Mouse (Mus musculus): ENCODE results near the gene Arrdc2.
"Not testable (repeated sequence)": the region's sequence is repeated elsewhere in the genome, so short reads cannot be mapped to it uniquely, and the experiment has no call there.

The Arrdc2 gene

GRCm38 (mm10) chr8:70838654-70839407 is 689 bp downstream of the Arrdc2 start:
- DNase-seq = no peak

DNA sequence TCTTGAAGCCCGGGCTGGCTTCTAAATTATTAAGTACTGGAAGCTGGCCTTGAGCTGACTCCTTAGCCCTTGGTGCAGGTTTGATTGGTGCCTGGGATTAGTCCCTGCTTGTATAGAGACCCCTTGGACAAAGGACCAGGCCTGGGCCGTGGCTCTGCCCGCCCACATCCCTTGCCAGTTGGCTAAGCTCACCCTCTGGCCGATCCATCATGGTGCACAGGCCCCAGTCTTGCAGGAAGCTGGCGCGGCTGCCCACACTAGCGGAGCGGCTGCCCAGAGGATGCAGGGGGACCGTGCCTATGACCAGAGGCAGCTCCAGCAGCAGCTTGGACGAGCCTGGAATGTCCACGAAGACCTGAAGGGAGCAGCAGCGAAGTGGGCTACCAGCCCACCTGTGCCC is 2.9 kb downstream of the Arrdc2 start:
- no peak for DNase-seq

GRCm38 (mm10) chr8:70834071-70834470 is 5.4 kb downstream of the Arrdc2 start:
- DNase-seq = no peak

DNA sequence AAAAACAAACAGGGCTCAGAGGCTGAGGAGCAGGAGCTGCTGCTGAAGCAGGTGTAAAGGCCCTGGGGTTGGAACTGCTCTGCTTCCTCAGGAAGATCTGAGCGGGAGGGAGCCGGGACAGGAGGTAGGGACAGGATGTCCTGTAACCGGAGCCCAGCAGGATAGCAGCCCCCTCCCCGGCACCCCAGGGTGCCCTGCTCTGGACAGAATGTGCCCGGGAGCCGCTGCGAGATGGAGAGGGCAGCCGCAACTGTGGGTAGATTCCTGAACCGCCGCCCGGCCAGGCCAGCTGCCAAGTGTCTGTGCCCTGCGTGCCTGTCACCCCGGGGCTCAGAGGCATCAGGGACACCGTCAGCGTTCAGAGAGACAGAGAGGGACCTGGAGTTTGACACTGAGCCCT is 6.0 kb downstream of the Arrdc2 start:
- DNase-seq = peak in 1 of 2 experiments; percentile 41

GRCm38 (mm10) chr8:70833018-70833482 is 6.5 kb downstream of the Arrdc2 start:
- peak; percentile 62 to 71 for DNase-seq

DNA sequence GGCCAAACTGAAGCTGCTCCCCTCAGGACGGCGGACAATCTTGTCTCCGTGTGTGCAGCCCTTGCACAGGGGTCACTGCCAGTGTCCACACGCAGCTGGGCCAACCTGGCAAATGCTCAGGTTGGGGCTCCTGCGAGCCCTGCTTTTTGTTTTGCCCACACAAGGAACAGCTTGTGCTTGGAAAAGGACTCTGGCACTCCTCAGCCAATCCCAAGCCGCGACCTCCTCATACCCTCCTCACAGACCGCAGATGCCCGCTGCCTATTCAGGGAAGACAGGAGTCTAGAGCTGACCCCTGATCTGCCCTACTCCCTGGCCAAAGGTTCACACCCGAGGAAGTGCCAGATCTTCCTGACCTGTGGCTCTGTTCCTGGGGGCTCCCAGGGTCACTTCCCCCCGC is 7.1 kb downstream of the Arrdc2 start:
- DNase-seq = no peak

DNA sequence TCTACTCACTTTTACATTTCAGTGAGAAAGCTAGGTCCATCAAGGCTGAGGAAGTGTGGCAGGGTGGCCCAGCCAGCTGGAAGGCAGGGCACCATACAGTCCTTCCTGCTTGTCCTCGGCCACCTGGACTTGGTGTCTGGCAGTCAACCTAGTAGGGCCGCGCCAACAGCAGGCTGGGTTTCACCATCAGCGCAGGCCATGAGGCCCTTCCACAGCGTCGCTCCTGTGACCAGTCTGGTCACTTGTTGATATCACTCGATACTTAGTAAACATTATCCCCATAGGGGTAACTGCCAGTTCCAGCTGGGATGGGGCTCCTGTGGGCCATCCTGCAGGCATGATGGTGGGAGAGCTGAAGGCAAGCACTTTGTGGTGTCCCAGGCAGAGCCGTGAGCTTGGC is 8.0 kb downstream of the Arrdc2 start:
- DNase-seq = no peak

DNA sequence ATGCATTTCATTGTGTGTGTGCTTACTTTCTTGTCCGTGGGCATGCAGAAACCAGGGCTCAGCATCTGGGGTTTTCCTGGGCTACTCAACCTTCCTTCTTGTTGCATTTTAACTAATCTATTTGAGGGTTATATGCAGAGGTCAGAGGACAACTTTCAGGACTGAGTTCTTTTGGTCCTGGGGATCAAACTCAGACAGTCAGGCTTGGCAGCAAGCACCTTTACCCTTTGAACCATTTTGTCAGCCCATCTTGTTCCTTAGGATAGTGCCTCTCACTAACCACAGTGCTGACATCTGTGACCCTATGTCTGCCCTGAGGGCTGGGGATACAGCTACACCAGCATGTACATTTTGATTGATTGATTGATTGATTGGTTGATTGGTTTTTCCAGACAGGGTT is 11.7 kb downstream of the Arrdc2 start:
- DNase-seq = no peak

DNA sequence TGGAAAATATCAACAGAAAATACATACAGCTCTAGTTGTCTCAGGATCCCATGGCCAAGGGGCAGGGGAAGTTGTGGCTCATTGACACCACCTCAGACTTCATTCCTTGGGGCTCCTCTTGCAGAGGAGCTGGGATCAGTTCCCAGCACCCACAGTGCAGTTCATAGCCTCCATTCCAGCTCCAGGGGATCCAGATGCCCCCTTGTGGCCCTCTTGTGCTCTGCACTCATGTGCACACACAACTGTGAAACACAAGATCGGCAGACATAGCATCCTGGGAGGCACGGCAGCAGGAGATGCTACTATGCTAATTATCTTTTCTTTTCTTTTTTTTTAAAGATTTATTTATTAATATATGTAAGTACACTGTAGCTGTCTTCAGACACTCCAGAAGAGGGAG is 12.5 kb downstream of the Arrdc2 start:
- DNase-seq = no peak

DNA sequence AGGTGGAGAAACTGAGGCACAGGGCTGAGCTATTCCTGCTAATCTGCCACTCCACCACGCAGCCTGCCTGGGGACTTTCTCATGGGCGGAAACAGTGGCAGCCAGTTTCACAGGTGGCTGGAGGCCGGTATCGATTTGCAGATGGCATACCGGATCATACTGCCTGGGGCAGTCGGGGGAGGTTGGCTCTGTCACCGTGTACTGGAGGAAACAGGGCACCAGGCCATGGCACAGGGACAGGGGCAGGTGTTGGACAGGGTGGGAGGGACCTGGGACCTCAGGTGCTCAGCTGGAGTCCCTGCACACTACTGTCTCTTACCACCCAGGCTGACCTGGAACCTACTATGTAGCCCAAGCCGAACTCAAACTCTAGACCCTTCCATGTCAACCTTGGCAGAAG is 13.7 kb downstream of the Arrdc2 start:
- no peak for DNase-seq

GRCm38 (mm10) chr8:70823802-70824201 is 15.7 kb downstream of the Arrdc2 start:
- no peak for DNase-seq

DNA sequence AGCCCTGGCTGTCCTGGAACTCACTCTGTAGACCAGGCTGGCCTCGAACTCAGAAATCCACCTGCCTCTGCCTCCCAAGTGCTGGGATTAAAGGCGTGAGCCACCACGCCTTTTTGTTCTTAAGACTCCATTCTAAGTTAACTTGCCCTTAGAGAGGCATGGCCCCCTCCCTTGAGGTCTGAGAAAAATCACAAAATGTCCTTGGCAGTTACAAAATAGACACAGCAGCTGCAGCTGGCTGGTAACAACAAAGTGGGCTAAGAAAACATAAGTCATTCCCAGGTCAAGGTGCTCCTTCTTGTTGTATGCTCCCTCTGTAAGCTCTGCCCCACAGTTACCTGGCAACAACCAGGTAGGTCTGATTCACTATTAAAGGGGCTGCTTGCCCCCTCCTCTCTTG is 16.9 kb downstream of the Arrdc2 start:
- DNase-seq = not testable (repeated sequence)

DNA sequence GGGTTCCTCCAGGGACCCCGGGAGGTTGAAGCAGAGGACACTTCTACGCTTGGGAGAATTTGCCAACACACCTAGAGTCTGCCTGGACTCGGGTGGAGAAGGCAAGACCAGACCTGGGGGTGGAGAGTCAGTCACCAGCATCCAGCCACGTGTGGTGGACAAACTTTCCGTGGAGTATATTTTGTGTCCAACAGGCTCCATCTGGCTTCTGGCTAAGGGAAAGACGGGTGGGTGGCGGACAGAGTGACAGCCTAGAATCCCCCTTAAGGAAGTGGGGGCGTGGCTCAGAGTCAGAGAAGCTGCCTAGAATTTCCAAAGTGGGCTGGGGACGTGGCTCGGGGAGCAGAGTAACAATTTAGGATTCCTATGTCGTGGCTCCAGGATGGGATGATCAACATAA is 17.5 kb downstream of the Arrdc2 start:
- DNase-seq = peak; percentile 29 to 43

GRCm38 (mm10) chr8:70821399-70821962 is 18.0 kb downstream of the Arrdc2 start:
- peak; percentile 82 to 87 for DNase-seq

GRCm38 (mm10) chr8:70820101-70820935 is 19.2 kb downstream of the Arrdc2 start:
- peak; percentile 86 to 92 for DNase-seq

- DNase-seq = peak; percentile 73 to 79
Measured at GRCm38 (mm10) chr8:70816679-70817078, 22.8 kb downstream of the Arrdc2 start.

- no peak for DNase-seq
Measured at GRCm38 (mm10) chr8:70812885-70813284, 26.6 kb downstream of the Arrdc2 start.

DNA sequence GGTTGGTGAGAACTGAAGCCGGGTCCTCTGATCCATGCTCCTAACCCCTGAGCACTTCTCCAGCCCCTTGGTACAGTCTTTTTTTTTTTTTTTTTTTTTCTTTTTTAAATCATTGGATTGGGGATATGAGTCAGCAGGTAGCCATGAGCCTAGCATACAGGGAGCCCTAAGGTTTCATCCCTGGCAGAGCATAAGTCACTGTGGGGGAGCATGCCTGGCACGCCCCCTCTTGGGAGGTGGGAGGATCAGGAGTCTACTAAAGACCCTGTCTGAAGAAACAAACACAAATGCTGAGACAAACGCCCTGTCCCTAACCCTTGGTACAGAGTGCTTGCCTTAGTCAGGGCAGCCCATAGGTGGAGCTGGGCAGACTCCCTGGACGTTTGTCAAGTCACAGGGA is 27.5 kb downstream of the Arrdc2 start:
- DNase-seq = no peak

DNA sequence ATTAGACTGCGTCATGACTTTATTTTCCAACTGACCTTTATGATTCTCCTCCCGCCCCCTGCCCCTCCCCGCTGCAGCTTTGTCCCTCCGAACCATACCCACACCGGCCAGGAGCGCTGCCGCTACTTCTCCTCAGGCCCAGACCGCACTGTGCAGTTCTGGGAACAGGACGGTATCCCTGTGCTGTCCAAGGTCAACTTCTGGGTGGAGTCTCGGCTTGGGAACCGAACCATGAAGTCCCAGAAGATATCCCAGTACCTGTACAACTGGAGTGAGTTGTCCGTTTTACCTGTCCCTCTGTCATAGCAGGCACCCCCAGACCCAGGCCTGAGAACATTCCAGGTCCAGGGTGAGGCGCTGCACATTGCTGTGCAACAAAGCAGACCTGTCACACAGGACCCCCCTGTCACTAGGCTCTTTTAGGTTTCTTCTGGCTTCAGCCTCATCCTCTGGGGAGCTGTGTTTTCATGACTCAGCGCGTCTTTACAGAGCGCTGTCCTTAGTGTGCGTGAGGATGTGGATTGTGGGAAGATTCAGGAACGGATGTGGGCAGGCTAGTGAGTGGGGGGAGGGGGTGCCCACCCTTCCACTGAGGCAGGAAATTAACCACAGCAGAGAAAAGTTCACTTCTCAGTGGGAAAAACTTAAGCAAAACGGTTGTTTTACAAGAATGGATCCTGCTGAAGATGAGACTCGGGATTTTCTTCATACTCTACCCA is 28.4 kb downstream of the Arrdc2 start:
- DNase-seq = no peak

GRCm38 (mm10) chr8:70808955-70809701 is 30.4 kb downstream of the Arrdc2 start:
- no peak for DNase-seq

GRCm38 (mm10) chr8:70808239-70808638 is 31.3 kb downstream of the Arrdc2 start, which contains the start of gene Il12rb1:
Gene Il12rb1, plus strand, starts transcription at chr8:70808449.
- DNase-seq = no peak

- no peak for DNase-seq
Measured at GRCm38 (mm10) chr8:70807304-70807703, 32.2 kb downstream of the Arrdc2 start.

Measured in kidney, postnatal 4 days (tissue).